Mouse (Mus musculus) monocyte, adult 5-6 weeks (primary cell): ENCODE measurements around the gene Gsc. TPM values are rescaled to one million over a fixed set of nuclear protein-coding genes. Genes with fewer than 3 reads are reported as not detected.
"Not testable (repeated sequence)": the region's sequence is repeated elsewhere in the genome, so short reads cannot be mapped to it uniquely, and the experiment has no call there.

ENCODE experiments used
- ATAC-seq: fragments of 153-309, 156-312 bp; replicated peaks from 2 replicates; pipeline ENCODE4 v1.8.0; 2017; ENCODE audit warnings: mild to moderate bottlenecking; ENCODE audit not compliant: low TSS enrichment, insufficient number of reproducible peaks, severe bottlenecking, poor library complexity, low FRiP score
- total RNA-seq: library from RNA; stranded (forward); fragments of 200-1000, 200-491, 200-594 nt; gene quantifications from 3 replicates; pipeline ENCODE4 v1.2.3, GENCODE M21; 2017

Gene Gsc
- total RNA-seq, 1 experiment from 2014 or later = not detected

- ATAC-seq = no peak
Observed at GRCm38 (mm10) chr12:104467372-104467771, 5.8 kb downstream of the Gsc start.

GRCm38 (mm10) chr12:104466930-104467329 lies 6.2 kb downstream of the Gsc start:
- no peak for ATAC-seq

GRCm38 (mm10) chr12:104461372-104461771 lies 11.8 kb downstream of the Gsc start:
- ATAC-seq = no peak

GRCm38 (mm10) chr12:104459377-104459776 lies 13.8 kb downstream of the Gsc start:
- ATAC-seq = no peak

- ATAC-seq = no peak
Observed at GRCm38 (mm10) chr12:104453002-104453401, 20.1 kb downstream of the Gsc start.

GRCm38 (mm10) chr12:104450257-104450656 lies 22.9 kb downstream of the Gsc start:
- ATAC-seq = no peak

GRCm38 (mm10) chr12:104448099-104448498 lies 25.0 kb downstream of the Gsc start:
- no peak for ATAC-seq

GRCm38 (mm10) chr12:104447056-104447455 lies 26.1 kb downstream of the Gsc start:
- ATAC-seq = not testable (repeated sequence)

- no peak for ATAC-seq
Observed at GRCm38 (mm10) chr12:104443716-104444115, 29.4 kb downstream of the Gsc start.

GRCm38 (mm10) chr12:104440087-104440760 lies 32.9 kb downstream of the Gsc start:
- no peak for ATAC-seq

GRCm38 (mm10) chr12:104433951-104434735 lies 39.0 kb downstream of the Gsc start:
- no peak for ATAC-seq

- ATAC-seq = no peak
Observed at GRCm38 (mm10) chr12:104433214-104433613, 39.9 kb downstream of the Gsc start.

- ATAC-seq = no peak
Observed at GRCm38 (mm10) chr12:104431359-104431758, 41.8 kb downstream of the Gsc start.

GRCm38 (mm10) chr12:104426915-104427314 lies 46.2 kb downstream of the Gsc start:
- no peak for ATAC-seq

- ATAC-seq = no peak
Observed at GRCm38 (mm10) chr12:104425591-104425990, 47.5 kb downstream of the Gsc start.

GRCm38 (mm10) chr12:104422615-104423392 lies 50.3 kb downstream of the Gsc start:
- no peak for ATAC-seq
